Mouse (Mus musculus) cerebral cortex, adult 2 months (tissue): ENCODE measurements around the gene Gm16253.

ENCODE experiments used
- WGBS: fragments of 180-500 bp; shearing (Covaris S2); methylation state at CpG from one replicate; pipeline ENCODE4 v1.1.7; 2018; 5-methylcytosine and 5-hydroxymethylcytosine counted together

Gm16253 gene

GRCm38 (mm10) chr3:96576690-96577541 is at the start of gene Gm16253:
Gm16253 (plus strand) TSS chr3:96576984.
- WGBS, result 23% methylated on average over 17 of the region's 17 CpGs

DNA sequence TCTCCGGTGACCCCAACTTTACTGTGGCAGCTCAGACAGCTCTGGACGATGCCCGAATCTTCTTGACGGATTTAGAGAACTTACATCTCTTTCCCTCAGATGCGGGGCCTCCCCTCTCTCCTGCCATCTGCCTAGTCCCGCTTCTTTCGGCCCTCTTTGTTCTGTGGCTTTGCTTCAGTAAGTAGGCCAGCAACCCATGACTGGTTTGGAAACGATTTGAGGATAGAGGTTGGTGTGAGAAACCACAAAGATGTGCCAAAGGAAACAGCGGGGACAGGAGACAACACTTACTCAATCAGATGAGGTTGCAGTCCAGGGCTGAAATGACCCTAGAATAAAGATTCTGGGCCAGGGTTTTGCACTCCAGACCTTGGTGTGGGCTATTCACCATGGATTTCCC is 48.3 kb upstream of the Gm16253 start:
- WGBS, result 67% methylated on average over 9 of the region's 9 CpGs

GRCm38 (mm10) chr3:96532050-96532449 is 44.7 kb upstream of the Gm16253 start:
- WGBS, result 64% methylated on average over 7 of the region's 7 CpGs

- WGBS, result 56% methylated on average over 2 of the region's 2 CpGs
These were observed 42.5 kb upstream of the Gm16253 start for GRCm38 (mm10) chr3:96534300-96534699.

DNA sequence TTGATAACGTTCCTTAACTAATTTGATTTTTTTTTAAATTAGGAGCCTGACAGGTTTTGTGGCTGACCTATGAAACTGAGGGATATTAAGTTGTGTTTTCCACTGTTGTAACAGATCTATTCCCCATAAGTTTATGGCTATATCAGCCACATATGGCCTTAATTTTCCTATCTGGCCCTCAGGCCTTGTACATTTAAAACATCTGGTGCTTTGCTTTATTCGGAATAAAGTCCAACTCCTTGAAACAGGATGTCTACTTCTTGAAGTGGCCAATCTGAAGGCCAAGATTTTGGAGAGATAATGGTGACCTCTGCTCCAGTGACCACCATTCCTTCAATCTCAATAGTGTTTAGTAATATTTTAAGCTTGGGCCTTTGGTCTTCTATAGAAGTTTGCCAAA is 37.5 kb upstream of the Gm16253 start:
- WGBS, result 91% methylated on average over 2 of the region's 2 CpGs

- 67% methylated on average over 6 of the region's 6 CpGs for WGBS
These were observed 36.0 kb upstream of the Gm16253 start for GRCm38 (mm10) chr3:96540740-96541139.

DNA sequence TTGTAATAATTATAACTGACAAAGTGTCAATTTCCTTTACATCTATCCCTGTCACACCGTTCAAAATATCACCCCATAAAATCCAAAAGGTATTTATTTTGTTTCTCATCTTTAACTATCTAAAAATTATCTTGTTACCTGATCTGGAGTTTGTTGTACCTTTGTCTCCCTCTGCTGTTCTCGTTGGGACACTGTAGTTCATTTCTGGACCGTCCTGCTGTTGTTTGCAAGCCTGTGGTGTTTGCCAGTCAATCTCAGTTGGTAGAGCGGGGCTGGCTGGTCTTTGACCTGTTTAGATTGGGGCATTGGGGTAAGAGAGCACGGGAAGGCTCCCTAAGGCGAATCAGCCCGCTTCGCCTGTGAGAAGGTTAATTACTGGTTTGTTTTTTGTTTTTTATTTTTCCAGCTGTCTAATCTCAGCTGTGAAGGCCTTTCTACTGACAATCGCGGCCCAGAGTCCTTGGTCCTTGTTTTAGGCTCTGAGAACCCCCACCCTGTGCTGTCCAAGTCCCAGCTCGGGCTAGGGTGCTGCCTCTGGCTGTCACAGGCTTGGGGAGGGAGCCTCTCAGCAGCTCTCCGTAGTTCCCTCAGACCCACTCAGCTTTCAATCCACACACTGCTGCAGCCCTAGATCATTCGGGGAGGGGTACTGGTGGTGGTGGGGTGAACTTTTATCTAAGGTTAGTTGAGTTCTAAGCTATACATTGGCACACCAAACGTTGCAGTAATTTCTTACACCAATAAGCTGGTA is 35.3 kb upstream of the Gm16253 start:
- WGBS, result 40% methylated on average over 14 of the region's 14 CpGs

- WGBS, result 64% methylated on average over 8 of the region's 8 CpGs
These were observed 34.2 kb upstream of the Gm16253 start for GRCm38 (mm10) chr3:96542554-96542953.

- WGBS, result 69% methylated on average over 11 of the region's 11 CpGs
These were observed 33.4 kb upstream of the Gm16253 start for GRCm38 (mm10) chr3:96543345-96543744.

- 39% methylated on average over 1 of the region's 1 CpGs for WGBS
These were observed 31.2 kb upstream of the Gm16253 start for GRCm38 (mm10) chr3:96545565-96545964.

DNA sequence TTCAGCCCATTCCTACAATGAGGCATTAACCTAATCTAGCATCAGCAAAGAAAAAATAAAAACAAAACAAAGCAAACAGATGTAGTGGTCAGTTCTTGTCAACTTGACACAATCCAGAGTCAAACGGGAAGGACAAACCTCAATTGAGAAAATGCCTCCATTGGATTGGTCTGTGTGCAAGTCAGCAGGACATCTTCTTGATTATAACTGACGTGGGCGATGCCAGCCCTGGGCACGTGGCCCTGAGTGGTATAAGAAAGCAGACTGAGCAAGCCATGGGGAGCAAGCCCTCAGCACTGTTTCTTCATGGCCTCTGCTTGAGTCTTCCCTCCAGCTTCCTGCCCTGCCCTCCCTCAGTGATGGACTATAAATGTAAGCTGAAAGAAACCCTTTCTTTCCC is 29.9 kb upstream of the Gm16253 start:
- 45% methylated on average over 4 of the region's 4 CpGs for WGBS

DNA sequence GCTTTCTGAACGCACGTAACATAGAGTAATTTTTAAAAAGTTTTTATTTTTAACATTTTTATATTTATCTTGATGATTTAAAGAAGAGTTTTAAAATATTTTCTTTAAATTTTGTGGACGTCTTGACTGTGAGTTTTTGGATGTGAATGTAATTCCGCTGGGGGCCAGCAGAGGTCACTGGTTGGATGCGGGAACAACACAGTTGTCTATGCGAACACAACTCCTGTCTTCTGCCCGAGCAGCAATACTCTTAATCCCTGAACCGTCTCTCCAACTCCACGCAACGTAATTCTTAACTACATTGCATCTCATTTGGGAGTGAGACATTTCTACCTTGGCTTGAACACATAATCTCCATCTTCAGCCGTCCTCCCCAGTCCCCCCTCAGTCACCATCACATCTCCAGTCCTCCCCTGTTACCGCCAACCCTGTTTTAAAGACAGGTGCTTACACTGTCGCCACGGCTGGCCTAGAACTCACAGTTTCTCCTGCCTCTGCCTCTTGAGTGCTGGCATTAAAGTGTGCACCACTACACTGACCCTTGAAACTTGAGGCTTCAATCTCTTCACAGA is 29.3 kb upstream of the Gm16253 start:
- 9% methylated on average over 14 of the region's 14 CpGs for WGBS

GRCm38 (mm10) chr3:96548824-96549223 is 28.0 kb upstream of the Gm16253 start:
- WGBS, result 91% methylated on average over 7 of the region's 7 CpGs

- 78% methylated on average over 5 of the region's 5 CpGs for WGBS
These were observed 27.4 kb upstream of the Gm16253 start for GRCm38 (mm10) chr3:96549346-96549745.

DNA sequence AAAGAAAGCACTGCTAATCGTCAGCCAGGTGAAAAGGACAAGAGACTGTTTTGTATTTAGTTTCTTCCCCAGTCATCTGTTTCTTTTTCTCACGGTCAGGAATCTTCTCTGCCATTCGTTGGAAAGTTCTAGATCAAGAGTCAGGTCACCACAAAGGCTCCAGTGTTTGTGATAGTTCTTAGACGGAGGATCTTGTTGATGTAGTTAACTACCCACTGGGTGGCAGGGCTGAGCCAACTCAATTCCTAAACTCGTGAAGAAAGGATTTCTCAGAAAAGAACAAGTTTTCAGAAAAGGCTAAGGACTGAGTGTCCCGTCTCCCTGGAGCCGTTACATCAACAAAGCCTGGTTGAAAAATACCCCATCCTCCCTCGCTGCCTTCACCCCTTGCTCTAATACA is 25.6 kb upstream of the Gm16253 start:
- 5% methylated on average over 8 of the region's 8 CpGs for WGBS

GRCm38 (mm10) chr3:96551890-96552289 is 24.9 kb upstream of the Gm16253 start:
- WGBS, result 64% methylated on average over 7 of the region's 7 CpGs

DNA sequence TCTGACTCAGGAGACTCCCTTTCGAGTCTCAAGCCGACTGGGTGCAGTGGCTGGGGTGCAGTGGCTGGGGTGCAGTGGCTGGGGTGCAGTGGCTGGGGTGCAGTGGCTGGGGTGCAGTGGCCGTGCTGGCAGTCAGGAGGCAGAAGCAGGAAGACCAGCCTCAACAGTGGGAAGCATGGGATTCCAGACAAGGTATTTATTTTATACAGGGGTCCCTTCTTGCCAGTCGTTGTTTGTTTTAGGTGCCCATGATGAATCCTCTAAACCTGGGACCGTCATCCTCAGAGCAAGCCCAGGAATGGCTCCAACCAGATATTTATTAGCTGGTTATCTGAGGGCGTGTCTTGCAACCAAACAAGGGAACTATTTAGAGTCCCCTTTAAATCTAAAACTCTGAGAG is 23.2 kb upstream of the Gm16253 start:
- 88% methylated on average over 6 of the region's 6 CpGs for WGBS

- 92% methylated on average over 6 of the region's 6 CpGs for WGBS
These were observed 22.5 kb upstream of the Gm16253 start for GRCm38 (mm10) chr3:96554251-96554650.

DNA sequence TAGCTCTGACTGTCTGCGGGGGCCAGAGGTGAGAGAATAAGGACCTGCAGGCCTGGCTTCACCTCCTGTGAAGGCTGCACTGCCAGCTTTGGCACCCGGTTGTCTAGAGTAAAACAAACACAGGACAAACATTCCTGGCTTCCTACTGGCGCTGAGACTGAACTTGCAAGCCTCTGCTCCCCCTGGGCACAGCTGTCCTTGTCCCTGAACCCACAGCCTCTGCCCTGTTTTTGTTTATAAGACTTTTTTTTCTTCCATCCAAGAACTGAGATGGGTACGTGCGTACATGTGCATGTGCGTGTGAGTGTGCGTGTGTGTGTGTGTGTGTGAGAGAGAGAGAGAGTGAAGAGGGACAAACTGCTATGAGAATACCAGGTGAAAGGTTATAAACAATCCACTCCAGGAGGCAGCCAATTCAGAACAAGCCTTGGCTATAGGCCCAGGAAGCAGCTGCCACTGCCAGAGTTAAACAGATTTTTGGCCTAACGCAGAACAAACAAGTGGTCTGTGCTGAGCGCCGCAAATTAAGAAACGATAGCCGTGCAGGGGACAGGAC is 21.7 kb upstream of the Gm16253 start:
- WGBS, result 52% methylated on average over 12 of the region's 12 CpGs

GRCm38 (mm10) chr3:96555999-96556614 is 20.7 kb upstream of the Gm16253 start:
- 82% methylated on average over 15 of the region's 15 CpGs for WGBS

DNA sequence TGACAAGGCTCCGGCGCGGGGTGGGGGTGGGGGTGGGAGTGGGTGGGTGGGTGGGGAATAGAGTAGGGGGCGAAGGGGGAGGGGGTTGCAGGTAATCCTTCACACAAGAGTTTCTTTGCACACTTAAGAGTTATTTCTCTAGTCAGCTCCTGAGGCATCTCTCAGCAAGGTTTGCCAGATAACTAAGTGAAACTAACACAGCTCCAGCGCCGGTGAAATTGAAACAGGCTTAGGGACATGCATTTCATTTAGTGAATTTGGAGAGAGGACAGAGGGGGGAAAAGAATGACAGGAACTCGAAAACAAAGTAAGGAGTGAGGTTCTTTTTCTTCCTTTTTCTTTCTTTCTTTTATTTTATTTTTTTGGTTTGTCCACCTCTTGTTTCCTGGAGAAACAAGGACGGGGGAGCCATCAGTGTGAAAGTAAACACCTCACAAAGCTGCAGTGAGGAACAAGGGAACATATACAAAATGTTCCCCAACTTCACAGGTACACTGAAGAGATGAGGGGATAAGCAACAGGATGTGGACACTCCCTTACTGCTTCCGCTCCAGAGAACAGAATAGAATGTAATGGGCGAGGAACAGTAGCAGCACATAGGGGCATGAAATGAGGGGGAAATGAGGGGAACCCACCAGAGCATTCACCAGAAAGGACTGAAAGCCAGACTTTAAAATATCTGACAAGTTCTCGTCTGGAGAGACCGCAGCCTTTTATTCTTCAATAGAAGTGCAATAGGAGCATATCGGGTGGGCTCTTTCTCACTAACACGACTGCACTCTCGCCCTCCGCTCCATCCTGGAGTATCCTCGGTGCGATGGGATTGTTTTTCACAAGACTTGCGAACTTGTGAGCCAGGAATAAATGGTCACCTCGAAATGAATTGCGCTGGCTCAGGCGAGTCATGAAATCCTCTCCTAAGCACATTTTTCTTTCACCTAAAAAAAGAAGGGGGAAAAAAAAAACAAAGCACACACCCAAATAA is 19.8 kb upstream of the Gm16253 start:
- WGBS, result 11% methylated on average over 22 of the region's 22 CpGs
